Mouse (Mus musculus): ENCODE measurements around the gene Chd3. TPM values are rescaled to one million over a fixed set of nuclear protein-coding genes. Genes with fewer than 3 reads are reported as not detected.
A peak's percentile ranks its signal among the peaks of the same experiment; 100 is the strongest.

Chd3 gene
- total RNA-seq, 2 experiments from 2014 or later: 541 to 561 TPM

DNA sequence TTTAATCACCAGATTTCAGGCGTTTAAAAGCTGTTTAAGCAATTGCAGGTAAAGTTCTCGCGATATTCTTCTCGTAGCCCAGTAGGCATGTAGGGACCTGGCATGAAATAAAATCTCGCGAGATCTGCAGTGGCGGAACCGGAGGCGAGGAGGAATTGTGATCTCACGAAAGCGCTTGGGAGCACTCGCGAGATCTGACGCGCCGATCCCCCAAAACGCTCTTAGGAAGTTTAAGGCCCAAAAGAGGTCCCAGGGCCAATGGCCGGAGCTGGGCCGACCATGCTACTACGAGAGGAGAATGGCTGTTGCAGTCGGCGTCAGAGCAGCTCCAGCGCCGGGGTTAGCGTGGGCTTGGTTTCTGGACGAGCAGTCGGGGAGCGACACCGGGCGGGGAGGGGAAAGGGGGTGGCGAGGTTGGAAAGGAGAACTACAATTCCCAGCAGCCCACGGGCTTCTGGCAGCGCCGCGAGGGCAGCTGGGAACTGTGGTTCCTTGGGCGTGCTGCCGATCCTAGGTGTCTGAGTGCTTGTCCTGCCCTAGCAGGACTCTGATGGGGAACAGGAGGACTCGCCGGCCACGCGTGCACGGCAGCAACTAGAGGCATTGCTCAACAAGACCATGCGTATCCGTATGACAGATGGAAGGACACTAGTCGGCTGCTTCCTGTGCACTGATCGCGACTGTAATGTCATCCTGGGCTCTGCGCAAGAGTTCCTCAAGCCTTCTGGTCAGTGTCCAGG lies 26.6 kb upstream of the Chd3 start:
- TF ChIP-seq CTCF (conservative IDR thresholded peaks at IDR 0.05): no peak
- Histone ChIP-seq H3K4me3 (peak overlapping the region; percentile 70), H3K27ac (peak overlapping the region; percentile 98)
- DNase-seq (ENCODE audit: low spot score in 2 of 2): peak; percentile 93 to 98

GRCm38 (mm10) chr11:69395235-69395633 lies 26.0 kb upstream of the Chd3 start, which contains the start of the genes Naa38 and Cyb5d1:
Gene Naa38 (plus strand): TSS chr11:69395487.
Gene Cyb5d1 (minus strand): TSS chr11:69395631.
- Histone ChIP-seq H3K4me3 (peak within 1 kb of the TSS; percentile 70), H3K27ac (peak within 1 kb of the TSS; percentile 98)
- peak; percentile 82 to 92 for DNase-seq (ENCODE audit: low spot score in 2 of 2)

- peak in 1 of 2 experiments; percentile 32 for DNase-seq (ENCODE audit: low spot score in 2 of 2)
- Histone ChIP-seq H3K27ac (peak overlapping the region; percentile 98), H3K4me3 (peak overlapping the region; percentile 70)
Measured at GRCm38 (mm10) chr11:69394591-69395167, 25.5 kb upstream of the Chd3 start.

DNA sequence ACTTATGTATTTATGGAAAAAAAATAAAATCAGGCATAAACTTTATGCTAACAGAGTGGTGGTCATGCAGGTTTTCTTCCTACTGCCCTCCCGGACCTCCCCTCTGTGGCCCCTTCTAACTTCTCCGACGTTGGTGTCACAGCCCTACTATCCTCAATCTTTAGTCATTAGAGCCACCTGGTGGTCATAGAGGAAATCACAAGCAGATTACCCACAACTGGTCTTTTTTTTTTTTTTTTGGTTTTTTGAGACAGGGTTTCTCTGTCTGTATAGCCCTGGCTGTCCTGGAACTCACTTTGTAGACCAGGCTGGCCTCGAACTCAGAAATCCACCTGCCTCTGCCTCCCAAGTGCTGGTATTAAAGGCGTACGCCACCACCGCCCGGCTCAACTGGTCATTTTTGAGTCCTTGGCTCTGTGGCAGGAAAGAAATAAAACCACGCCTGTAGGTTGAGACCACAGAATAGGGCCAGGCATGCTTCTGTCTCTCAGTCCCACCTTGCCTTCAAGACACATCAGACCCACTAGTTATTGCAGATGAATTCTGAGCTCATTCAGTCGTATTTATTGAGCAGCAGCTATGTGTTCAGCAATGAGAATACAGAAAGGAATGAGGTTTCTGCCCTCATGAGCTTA lies 21.3 kb upstream of the Chd3 start:
- H3K4me3 ChIP-seq: no peak overlapping the region
- peak overlapping the region; percentile 59; the same call in 1 of the 2 replicates for H3K27ac ChIP-seq
- DNase-seq (ENCODE audit: low spot score in 2 of 2): peak in 1 of 2 experiments; percentile 76
- TF ChIP-seq CTCF (conservative IDR thresholded peaks at IDR 0.05): peak; percentile 83

- DNase-seq (ENCODE audit: low spot score in 2 of 2): no peak
- H3K27ac ChIP-seq: peak overlapping the region; percentile 59; the same call in 1 of the 2 replicates
- no peak for TF ChIP-seq CTCF (conservative IDR thresholded peaks at IDR 0.05)
Measured at GRCm38 (mm10) chr11:69389531-69390399, 20.6 kb upstream of the Chd3 start.

GRCm38 (mm10) chr11:69388680-69389079 lies 19.5 kb upstream of the Chd3 start:
- DNase-seq (ENCODE audit: low spot score in 2 of 2): no peak
- H3K27ac ChIP-seq: no peak overlapping the region
- H3K4me3 ChIP-seq: no peak overlapping the region
- peak; percentile 57 for TF ChIP-seq CTCF (conservative IDR thresholded peaks at IDR 0.05)

More at GRCm38 (mm10) chr11:69389531-69390399, 20.6 kb upstream of the Chd3 start:
- no peak overlapping the region for H3K4me3 ChIP-seq

- DNase-seq (ENCODE audit: low spot score in 2 of 2): no peak
- no peak overlapping the region for H3K4me3 ChIP-seq
- peak; percentile 18; the same call in 1 of the 2 replicates for TF ChIP-seq CTCF (conservative IDR thresholded peaks at IDR 0.05)
- H3K27ac ChIP-seq: no peak overlapping the region
Measured at GRCm38 (mm10) chr11:69386758-69387157, 17.6 kb upstream of the Chd3 start.

- DNase-seq (ENCODE audit: low spot score in 2 of 2): no peak
- TF ChIP-seq CTCF (conservative IDR thresholded peaks at IDR 0.05): no peak
- Histone ChIP-seq H3K4me3 (no peak overlapping the region), H3K27ac (no peak overlapping the region)
Measured at GRCm38 (mm10) chr11:69384979-69385378, 15.8 kb upstream of the Chd3 start.

- H3K27ac ChIP-seq: no peak overlapping the region
- DNase-seq (ENCODE audit: low spot score in 2 of 2): no peak
- no peak for TF ChIP-seq CTCF (conservative IDR thresholded peaks at IDR 0.05)
- H3K4me3 ChIP-seq: no peak overlapping the region
Measured at GRCm38 (mm10) chr11:69382478-69383105, 13.4 kb upstream of the Chd3 start.

DNA sequence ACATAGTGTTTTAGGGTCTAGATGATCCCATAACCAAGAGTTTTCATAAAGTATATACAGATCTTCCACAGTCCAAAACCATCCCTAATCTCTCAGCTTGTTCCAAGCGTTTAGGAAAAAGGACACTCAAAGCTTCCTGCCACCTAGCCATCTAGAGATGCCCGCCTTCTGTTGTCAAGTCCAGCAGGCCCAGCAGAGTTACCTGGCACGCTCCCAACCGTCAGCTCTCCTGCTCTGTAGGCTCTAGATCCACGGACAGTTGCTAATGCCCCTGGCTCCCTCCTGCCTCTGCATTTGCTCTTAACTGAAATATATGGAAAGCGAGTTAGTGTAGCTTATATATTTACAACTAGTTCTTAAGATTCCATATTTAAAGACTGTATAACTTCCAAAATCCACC lies 12.2 kb upstream of the Chd3 start:
- H3K4me3 ChIP-seq: no peak overlapping the region
- no peak overlapping the region for H3K27ac ChIP-seq
- no peak for DNase-seq (ENCODE audit: low spot score in 2 of 2)
- TF ChIP-seq CTCF (conservative IDR thresholded peaks at IDR 0.05): no peak

DNA sequence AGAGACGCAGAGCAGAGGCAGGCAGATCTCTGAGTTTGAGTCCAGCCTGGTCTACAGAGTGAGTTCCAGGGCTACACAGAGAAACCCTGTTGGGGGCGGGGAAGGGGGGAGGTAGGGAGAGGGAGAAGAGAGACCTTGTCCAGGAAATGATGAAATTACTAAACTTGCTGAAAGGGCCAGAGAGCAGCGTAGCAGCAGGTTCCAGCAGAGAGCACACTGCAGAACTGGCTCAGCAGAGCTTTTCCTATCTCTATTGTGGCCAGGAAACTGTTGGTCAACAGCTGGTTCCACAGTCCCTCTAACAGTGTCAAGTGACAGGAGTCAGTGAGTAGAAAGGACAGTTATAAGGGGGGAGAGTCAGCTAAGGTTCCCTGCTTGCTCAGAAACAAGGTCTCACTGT lies 10.4 kb upstream of the Chd3 start:
- no peak overlapping the region for H3K27ac ChIP-seq
- no peak for TF ChIP-seq CTCF (conservative IDR thresholded peaks at IDR 0.05)
- DNase-seq (ENCODE audit: low spot score in 2 of 2): no peak
- H3K4me3 ChIP-seq: no peak overlapping the region

GRCm38 (mm10) chr11:69377766-69378165 lies 8.6 kb upstream of the Chd3 start:
- DNase-seq (ENCODE audit: low spot score in 2 of 2): no peak
- Histone ChIP-seq H3K4me3 (no peak overlapping the region), H3K27ac (no peak overlapping the region)
- no peak for TF ChIP-seq CTCF (conservative IDR thresholded peaks at IDR 0.05)

Measured in layer of hippocampus, adult 2 months (tissue).